Mouse (Mus musculus) heart, postnatal 10 days (tissue): ENCODE data around the gene Cebpz. TPM values are rescaled to one million over a fixed set of nuclear protein-coding genes. Genes with fewer than 3 reads are reported as not detected.

ENCODE experiments used
- DNase-seq, 2 experiments: peaks; one replicate each; pipeline ENCODE4 v3.0.0; 2021
- intact Hi-C: fragments of 180-260 bp; cut with DNase I; formaldehyde crosslinking; loops from one replicate; pipeline ENCODE4 v1.15.1; 2025
- total RNA-seq, 2 experiments: library from RNA; stranded (reverse); gene quantifications; 2 replicates each; pipeline ENCODE4 v1.2.3; 2021

Gene Cebpz
- total RNA-seq, 2 experiments from 2014 or later: 19.1 to 21.0 TPM

GRCm38 (mm10) chr17:78909374-78909773, 27.5 kb downstream of the Cebpz start:
- DNase-seq: no peak
- intact Hi-C loops: no loop called here

- DNase-seq: no peak
- intact Hi-C loops: no loop called here
These were observed 30.0 kb downstream of the Cebpz start, which contains the start of gene Sult6b1 for GRCm38 (mm10) chr17:78906892-78907291. Sult6b1 (minus strand) TSS chr17:78906992.

GRCm38 (mm10) chr17:78903158-78903557, 33.7 kb downstream of the Cebpz start:
- DNase-seq: no peak
- intact Hi-C loops: no loop called here

- peak; percentile 58 to 74 for DNase-seq
- intact Hi-C loops: no loop called here
These were observed 41.5 kb downstream of the Cebpz start for GRCm38 (mm10) chr17:78895394-78895793.

- no peak for DNase-seq
- intact Hi-C loops: no loop called here
These were observed 41.9 kb downstream of the Cebpz start for GRCm38 (mm10) chr17:78894991-78895390.

- intact Hi-C loops: no loop called here
- DNase-seq: no peak
These were observed 45.8 kb downstream of the Cebpz start for GRCm38 (mm10) chr17:78891020-78891419.

- DNase-seq: no peak
- intact Hi-C loops: no loop called here
These were observed 47.7 kb downstream of the Cebpz start for GRCm38 (mm10) chr17:78889184-78889583.

- intact Hi-C loops: no loop called here
- DNase-seq: no peak
These were observed 48.3 kb downstream of the Cebpz start for GRCm38 (mm10) chr17:78888554-78888953.

GRCm38 (mm10) chr17:78885286-78886065, 51.4 kb downstream of the Cebpz start:
- no peak for DNase-seq
- intact Hi-C loops: no loop called here

- DNase-seq: no peak
- intact Hi-C loops: no loop called here
These were observed 53.6 kb downstream of the Cebpz start for GRCm38 (mm10) chr17:78883291-78883690.

GRCm38 (mm10) chr17:78882401-78883112, 54.3 kb downstream of the Cebpz start, which contains the start of gene Eif2ak2:
Eif2ak2 (minus strand) TSS chr17:78882573.
- intact Hi-C loops: no loop called here
- peak; percentile 89 for DNase-seq

- intact Hi-C loops: no loop called here
- DNase-seq: peak in 1 of 2 experiments; percentile 32
These were observed 55.0 kb downstream of the Cebpz start for GRCm38 (mm10) chr17:78881878-78882304.

- DNase-seq: no peak
- intact Hi-C loops: no loop called here
These were observed 63.0 kb downstream of the Cebpz start for GRCm38 (mm10) chr17:78873886-78874285.

Other genes starting within 250 kb of the Cebpz start
- gene Strn, start 199.9 kb downstream of the Cebpz start, total RNA-seq: 10 to 100 TPM; 40.1 to 42.4 TPM
- 10 to 100 TPM; 31.7 to 35.5 TPM for gene Heatr5b, start 101.7 kb downstream of the Cebpz start, total RNA-seq
- 10 to 100 TPM; 25.9 to 30.0 TPM for gene Gpatch11, start 101.5 kb downstream of the Cebpz start, total RNA-seq
- gene Eif2ak2, start 54.5 kb downstream of the Cebpz start, total RNA-seq: 10 to 100 TPM; 13.3 to 13.9 TPM
- not detected for gene Sult6b1, start 30.1 kb downstream of the Cebpz start, total RNA-seq
- 10 to 100 TPM; 41.6 to 52.5 TPM for gene Cebpzos, start 20.6 kb downstream of the Cebpz start, total RNA-seq
- 10 to 100 TPM; 51.6 to 53.1 TPM for gene Ndufaf7, start 70 bp upstream of the Cebpz start, total RNA-seq
- 10 to 100 TPM; 29.4 to 30.0 TPM for gene Prkd3, start 83.8 kb upstream of the Cebpz start, total RNA-seq
- 10 to 100 TPM; 13.7 to 15.9 TPM for gene Qpct, start 114.8 kb upstream of the Cebpz start, total RNA-seq